Mouse (Mus musculus): ENCODE data around the gene Kcnc4.

Kcnc4 gene

DNA sequence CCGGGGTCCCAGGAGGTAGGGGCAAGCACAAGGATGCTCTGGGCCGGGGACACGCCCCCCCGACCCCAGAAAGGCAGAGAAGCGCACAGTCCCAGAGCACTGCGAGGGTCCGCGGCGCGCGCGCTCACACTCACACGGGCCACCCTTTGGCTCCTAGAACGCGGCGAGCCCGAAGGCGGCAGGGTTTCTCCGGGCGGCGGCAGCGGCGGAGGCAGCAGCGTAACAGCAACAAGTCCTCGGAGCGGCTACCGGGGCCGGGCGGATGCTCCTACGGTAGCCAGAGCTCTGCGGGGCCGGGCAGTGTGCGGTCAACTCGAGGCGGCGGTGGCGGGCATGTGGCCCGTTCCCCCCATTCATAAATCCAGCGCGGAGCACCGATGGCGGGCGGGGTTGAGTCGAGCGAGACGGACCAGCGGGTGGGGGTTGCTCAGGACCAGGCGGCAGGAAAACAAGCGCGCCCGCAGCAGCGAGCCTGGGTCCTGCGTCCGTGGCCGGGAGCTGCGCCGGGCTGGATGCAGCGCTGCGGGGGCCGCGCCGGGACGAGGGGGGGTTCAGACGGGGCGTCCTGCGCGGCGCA is at the start of gene Kcnc4:
Gene Kcnc4, minus strand, starts transcription at position 357 of the 577 bp plus-strand sequence.
- ChIA-PET POLR2A (interaction anchor here in 2 of 4 experiments (1.1 to 1.8 kb wide), 7 partner anchors 12 to 181 kb away, joined by 3 to 6 read pairs (median 4); partner anchors contain the start of genes Lamtor5 (in 2 of the 2) and Rbm15 (in 2 of the 2)), CTCF (interaction anchor here in 3 of 4 experiments (0.5 to 1.5 kb wide), 8 partner anchors 13 to 162 kb away, joined by 3 to 6 read pairs (median 4); no protein-coding TSS in a partner anchor)

DNA sequence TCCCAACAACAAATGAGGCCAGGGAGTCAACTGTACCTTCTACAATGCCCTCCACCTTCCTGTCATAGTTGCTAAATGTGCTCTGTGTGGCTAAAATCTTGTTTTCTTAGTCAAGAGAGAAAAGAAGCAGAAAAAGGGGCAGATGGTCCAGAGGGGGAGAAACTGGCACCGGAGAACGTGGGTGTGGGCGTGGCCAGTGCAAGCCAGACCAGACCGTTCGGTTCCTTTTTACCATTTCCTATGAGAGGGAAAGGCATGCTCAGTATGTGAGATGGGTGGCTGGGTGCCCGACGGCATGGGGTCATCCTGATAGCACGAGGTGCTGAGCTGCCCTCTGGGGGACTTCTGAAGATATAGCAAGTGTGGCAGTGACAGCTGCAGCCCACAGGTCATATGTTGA is 49.3 kb upstream of the Kcnc4 start:
- ChIA-PET CTCF (no interaction called here), POLR2A (no interaction called here)

DNA sequence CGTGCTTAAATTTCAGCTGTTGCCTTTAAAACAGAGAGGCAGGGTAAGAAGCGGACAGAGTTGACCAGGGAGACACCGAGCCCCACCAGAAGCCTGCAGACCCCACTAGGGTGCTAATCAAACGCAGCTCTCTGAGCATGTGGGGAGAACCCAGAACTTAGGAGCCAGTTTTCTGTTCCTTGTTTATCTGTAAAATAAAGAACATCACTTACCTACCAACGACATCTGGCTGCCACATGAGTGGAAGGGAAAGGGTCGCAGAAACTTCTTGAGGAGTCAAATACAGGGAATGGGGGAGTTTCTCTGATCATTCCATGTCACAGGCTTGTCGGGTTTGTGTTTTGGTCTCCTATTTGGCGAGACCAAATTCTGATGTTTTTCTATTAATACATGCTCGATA is 48.6 kb upstream of the Kcnc4 start:
- ChIA-PET POLR2A (no interaction called here), CTCF (interaction anchor here in 1 of 4 experiments (0.6 kb wide), 1 partner anchor 426 kb away, joined by 3 read pairs; no protein-coding TSS in a partner anchor)

DNA sequence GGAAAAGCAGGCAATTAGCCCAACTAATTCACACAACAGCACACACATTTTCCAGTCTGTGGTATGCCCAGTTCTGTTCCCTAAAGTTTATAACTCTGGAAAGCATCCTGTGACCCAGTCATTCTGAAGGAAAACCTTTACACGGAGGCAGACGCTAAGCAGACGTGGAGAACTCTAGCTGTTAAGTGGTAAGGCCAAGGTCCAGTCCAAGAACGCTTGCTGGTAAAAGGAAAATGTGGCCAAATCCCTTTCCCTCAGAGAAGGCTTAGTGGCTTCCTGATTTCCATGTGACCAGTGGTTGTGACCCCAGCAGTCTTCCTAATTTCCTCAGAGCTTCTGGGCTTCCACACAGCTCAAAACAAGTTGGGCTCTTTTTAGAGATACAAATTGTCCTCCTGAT is 47.2 kb upstream of the Kcnc4 start:
- ChIA-PET POLR2A (no interaction called here), CTCF (interaction anchor here in 1 of 4 experiments (0.6 kb wide), 1 partner anchor 44 kb away, joined by 5 read pairs; no protein-coding TSS in a partner anchor)

DNA sequence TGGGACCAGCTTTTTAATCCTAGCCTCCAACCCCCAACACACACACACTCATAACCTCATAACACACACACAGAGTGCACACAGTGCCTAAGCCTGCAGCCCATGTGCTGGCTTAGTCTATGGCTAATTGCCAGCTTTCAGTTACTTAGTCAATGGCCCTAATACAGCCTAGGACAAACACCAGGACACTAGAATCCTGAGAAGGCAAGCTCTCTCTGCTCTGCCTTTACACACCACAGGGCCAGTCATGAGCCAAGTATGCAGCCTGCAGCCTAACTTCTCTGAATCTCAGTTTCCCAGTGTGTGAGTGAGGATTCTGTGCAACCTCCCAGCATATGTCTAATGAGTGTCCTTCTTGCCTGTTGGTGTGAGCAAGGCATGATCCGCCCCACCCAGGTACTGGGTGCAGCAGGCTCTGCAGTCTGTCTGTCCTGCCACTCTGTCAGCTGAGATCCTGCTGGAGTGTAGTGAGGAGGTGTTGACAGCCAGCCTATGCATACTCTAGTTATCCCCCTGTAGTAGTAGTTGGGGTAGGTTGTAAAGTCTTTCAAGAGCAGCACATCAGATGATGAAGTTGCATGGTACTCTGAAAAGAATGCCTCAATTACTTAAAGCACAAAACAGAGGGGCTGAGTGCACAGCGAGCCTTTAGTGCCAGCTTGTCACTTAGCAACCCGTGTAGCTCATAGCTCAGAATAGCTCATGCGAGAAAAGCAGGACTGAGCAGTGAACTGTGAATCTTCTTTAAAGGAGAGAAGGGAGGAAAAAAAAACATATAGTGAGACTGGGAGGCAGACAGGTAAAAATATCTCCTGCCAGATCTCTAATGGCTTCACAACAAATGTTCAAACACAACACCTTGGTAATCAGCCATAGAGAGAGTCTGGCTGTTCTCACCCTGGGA is 46.4 kb upstream of the Kcnc4 start:
- POLR2A ChIA-PET, result no interaction called here
- CTCF ChIA-PET, result interaction anchor here in 1 of 4 experiments (0.6 kb wide), 1 partner anchor 45 kb away, joined by 5 read pairs; no protein-coding TSS in a partner anchor

DNA sequence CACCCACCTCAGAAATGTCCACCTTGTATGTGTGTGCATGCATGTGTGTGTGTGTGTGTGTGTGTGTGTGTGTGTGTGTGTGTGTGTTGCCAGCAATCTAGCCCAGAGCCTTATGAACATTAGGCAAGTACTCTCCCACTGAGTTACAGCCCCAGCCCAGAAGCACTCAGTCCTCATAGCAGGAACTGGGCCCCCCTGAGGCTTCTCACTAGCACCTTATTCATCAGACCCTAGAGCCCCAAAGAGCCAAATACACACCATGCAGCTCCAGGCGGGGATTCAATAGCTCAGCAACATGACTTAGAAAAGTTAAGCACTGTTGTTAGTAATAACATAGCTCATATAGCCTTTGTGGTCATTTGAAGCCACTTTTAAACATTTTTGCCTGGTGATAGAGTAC is 45.2 kb upstream of the Kcnc4 start:
- POLR2A ChIA-PET, result no interaction called here

DNA sequence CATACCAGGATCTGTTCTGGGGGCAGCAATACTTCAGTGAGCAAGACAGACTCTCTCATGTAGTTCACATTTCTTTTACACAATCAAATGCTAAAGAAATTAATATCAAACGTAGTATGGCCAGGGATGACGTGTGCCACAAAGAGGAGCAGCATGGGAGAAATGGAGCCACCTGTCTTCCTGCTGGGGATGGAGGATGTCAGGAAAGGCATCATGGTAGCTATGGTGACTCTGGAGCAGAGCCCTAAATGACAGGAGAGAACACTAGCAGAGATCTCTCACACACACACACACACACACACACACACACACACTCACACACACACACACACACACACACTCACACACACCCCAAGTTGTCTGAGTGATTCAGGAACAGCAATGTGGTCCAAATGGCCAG is 44.4 kb upstream of the Kcnc4 start:
- POLR2A ChIA-PET, result no interaction called here
- CTCF ChIA-PET, result no interaction called here

More for the DNA sequence above, 45.2 kb upstream of the Kcnc4 start:
- CTCF ChIA-PET, result no interaction called here

DNA sequence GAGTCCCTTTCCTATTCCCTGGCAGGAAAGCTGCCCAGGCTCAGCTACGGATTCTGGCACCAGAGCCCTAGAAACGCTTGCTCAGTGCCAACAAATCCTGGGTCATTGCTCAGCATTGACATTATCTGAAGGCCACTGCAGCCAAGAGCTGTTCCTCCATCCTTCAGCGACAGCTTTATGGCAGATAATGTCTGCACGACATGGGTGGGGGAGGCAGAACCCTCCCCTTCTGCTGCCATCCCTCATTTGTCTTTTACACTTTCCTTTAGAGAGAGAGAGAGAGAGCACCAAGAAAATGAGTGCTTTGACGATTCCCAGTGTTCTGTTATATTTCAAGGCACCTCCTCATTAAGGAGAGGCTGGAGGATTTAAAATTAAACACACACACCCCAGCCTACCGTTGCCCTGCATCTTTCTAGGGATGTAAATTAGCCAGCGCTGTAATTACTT is 42.4 kb upstream of the Kcnc4 start:
- POLR2A ChIA-PET, result interaction anchor here in 1 of 4 experiments (0.7 kb wide), 1 partner anchor 16 kb away, joined by 3 read pairs; the partner anchor contains the start of gene Slc6a17
- CTCF ChIA-PET, result interaction anchor here in 1 of 4 experiments (0.9 kb wide), 1 partner anchor 49 kb away, joined by 3 read pairs; no protein-coding TSS in a partner anchor

DNA sequence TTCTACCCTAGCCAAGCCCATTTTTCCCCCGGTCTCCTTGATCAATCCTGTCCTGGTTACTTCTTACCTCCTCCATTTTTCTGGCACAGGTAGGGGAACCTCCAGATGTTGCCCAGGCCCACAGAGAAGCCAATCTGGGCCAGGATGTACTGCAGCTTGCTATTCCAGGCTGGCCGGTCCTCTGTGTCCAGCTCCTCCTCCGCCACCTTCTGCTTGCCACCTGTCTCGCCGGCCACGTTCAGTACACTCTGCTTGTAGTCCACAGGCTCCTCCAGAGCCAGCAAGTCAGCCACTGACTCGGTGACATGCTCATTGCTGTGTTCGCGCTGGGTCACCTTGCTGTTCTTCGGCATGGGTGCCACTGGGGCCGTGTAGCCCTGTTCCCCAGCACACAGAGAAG is 40.9 kb upstream of the Kcnc4 start:
- POLR2A ChIA-PET, result no interaction called here

DNA sequence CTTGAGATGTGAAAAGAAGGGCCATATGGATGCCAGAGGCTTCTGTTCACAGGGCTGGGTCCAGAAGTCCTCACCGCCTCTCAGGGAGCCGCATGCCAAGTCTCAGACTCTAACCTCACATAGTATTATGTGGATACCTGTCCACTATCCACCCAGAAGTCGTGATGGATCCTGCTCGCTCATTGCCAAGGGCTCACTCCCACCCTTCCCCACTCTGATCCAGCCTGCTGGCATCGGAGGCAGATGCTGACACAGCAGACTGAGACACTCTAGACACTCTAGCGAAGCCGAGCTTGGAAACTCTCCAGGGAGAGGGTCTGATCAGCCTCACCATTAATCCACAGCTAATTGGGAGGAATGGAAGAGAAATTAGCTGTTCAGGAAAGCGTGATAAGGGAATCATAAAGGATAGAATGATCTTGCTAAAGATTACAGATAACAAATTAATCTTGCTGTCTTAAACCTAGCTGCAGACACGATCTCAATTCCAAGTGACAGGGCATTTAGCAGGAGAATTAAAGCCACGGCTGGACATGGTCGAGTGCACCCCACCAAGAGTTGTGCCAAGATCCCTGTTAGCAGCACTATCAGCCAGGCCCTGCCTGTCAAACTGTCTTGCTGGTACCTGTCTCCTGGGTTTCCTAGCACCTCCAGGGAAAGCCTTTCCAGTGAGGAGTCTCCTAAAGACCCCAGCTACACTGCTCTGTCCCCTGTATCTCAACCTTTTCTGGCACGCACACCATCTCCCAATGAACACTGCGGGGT is 36.9 kb upstream of the Kcnc4 start:
- POLR2A ChIA-PET, result no interaction called here
- CTCF ChIA-PET, result no interaction called here

More for the DNA sequence above, 40.9 kb upstream of the Kcnc4 start:
- CTCF ChIA-PET, result no interaction called here

DNA sequence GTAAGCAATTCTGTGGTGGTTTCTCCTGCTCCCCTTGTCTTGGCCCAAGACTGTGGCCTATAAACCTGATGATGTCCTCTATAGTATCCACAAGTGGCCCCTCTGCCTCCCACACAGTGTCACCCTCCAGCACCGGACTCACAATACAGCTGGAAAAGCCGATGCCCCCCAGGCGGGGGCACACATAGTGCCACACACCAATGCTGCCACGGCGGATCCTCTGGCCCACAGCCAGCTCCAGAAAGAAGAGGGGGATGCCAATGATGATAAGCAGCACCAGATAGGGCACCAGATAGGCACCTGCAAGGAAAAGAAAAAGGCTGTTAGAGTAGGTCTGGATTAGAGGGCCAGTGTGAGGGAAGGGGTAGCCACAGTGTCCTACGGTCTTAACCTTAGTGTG is 36.2 kb upstream of the Kcnc4 start:
- CTCF ChIA-PET, result no interaction called here
- POLR2A ChIA-PET, result no interaction called here

DNA sequence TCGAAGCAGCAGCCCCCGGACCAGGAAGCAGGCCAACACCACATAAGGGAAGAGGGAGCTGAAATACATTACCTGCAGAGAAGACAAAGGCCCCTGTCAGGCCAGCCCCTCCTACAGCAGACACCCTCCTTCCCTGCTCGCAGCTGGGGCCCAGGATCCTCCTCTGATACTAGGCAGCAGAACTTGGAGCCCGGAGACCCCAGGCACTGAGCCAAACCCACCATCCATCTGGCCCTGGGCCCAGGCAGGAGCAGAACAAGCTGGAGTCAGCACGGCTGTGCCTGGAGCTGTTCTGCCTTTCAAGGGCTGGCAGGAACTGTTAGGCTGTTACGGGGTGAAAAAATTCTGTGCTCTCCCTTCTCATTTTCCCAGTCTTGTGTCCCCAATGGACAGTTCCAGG is 32.1 kb upstream of the Kcnc4 start:
- CTCF ChIA-PET, result interaction anchor here in 1 of 4 experiments (1.1 to 1.4 kb wide), 2 partner anchors 20 to 29 kb away, joined by 3 to 5 read pairs; no protein-coding TSS in a partner anchor
- POLR2A ChIA-PET, result no interaction called here

DNA sequence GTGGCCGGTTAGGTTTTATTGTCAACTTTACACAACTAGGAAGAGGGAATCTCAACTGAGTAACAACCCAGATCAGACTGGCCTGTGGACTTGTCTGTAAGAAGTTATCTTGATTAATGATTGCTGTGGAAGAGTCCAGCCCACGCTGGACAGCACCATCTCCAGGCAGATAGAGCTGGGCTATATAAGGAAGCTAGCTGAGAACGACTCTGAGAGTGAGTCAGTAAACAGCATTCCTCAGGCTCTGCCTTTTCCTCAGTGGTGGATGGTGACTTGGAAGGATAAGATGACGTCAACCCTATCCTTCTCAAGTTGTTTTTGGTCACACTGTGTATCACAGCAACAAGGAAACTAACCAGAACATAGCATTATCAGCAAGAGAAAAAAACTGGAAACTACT is 29.3 kb upstream of the Kcnc4 start:
- POLR2A ChIA-PET, result no interaction called here

DNA sequence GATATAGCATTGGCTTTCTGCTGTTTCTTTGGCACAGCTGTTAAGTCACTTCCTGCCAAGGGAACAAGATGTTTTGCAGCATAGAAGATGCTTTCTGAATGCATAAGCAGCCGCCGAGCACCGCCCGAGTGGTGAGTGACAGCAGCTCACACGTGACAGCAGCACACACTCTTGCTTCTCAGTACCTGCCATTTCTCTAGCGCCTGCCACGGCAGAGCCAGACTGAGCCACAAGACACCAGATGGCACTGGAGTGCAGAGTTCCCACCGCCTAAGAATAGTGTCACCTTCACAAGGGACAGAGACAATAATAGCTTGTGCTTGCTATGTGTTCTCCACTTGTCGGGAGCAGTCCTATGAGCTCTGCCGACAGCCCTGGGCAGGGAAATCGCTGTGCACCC is 23.9 kb upstream of the Kcnc4 start:
- POLR2A ChIA-PET, result interaction anchor here in 1 of 4 experiments (1.2 kb wide), 1 partner anchor 126 kb away, joined by 3 read pairs; no protein-coding TSS in a partner anchor
- CTCF ChIA-PET, result interaction anchor here in 3 of 4 experiments (0.6 to 2.1 kb wide), 6 partner anchors 11 to 122 kb away, joined by 3 to 10 read pairs (median 4); no protein-coding TSS in a partner anchor

More for the DNA sequence above, 29.3 kb upstream of the Kcnc4 start:
- CTCF ChIA-PET, result interaction anchor here in 3 of 4 experiments (0.6 to 1.6 kb wide), 5 partner anchors 16 to 113 kb away, joined by 3 to 8 read pairs (median 3); no protein-coding TSS in a partner anchor

DNA sequence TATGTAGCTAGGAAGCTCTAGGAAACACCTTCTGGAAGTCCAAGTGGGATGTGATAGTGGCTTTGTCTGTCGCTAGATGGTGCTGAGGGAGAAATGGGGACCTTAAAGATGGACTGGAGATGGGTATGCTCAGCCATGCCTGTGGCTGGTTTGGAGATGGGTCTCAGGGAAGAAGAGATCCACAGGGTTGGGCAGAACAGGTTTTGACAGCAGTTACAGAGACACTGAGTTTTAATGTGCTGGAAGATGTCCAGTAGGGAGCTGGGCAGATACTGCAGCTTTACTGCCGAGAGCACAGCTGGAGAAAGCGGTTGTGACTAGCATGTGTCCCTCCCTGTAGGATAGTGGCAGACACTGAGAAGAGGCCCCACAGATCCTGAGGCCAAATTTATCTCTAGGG is 21.3 kb upstream of the Kcnc4 start:
- ChIA-PET POLR2A (no interaction called here), CTCF (interaction anchor here in 1 of 4 experiments (1.2 kb wide), 1 partner anchor 9 kb away, joined by 5 read pairs; no protein-coding TSS in a partner anchor)

DNA sequence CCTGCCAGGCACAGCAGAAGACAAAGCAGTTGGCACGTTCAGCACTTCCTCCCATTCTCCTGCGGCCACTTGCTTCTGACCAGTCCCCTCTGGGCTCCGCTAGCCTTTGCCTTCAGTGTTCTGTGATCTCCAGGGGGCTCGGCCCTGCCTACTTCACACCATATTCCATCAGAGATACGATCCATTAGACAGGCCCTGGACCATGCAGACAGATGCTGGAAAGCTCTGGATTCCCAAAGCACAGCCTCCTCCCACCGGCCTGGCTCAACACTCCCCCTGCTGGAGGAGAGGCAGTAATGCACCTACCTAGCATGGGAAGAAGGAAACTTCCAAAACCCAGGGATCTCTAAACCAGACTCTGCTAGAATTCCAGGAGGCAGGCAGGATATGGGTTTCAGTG is 12.8 kb upstream of the Kcnc4 start:
- ChIA-PET CTCF (interaction anchor here (0.6 to 2.6 kb wide), 47 partner anchors 8 to 392 kb away, joined by 3 to 18 read pairs (median 4); no protein-coding TSS in a partner anchor), POLR2A (interaction anchor here in 3 of 4 experiments (0.6 to 1.4 kb wide), 4 partner anchors 12 to 193 kb away, joined by 3 read pairs; partner anchors contain the start of genes Kcnc4 (in 1 of the 3), Lamtor5 (in 1 of the 3) and Rbm15 (in 1 of the 3))

DNA sequence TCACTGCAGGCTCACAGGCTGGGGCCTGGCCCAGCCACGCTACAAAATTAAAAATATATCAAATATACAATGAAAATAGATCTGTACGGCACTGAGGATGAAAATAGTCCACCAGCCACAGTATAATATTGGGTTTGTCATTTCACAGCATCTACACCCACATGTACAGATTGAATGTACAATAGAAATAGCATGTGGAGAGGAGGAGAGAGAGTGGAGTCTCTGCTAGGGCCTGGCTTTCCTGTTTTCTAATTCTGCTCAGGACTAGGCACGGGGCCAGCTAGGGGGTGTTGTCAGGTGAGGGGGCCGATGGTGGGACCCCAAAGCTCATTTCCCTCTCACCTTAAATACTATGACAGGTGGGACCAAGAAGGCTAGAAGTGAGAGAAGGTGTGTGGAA is 9.7 kb upstream of the Kcnc4 start:
- POLR2A ChIA-PET, result interaction anchor here in 2 of 4 experiments (0.8 to 1.2 kb wide), 2 partner anchors 112 to 136 kb away, joined by 3 read pairs; partner anchors contain the start of gene Rbm15 (in 1 of the 2)
- CTCF ChIA-PET, result interaction anchor here in 1 of 4 experiments (1.1 kb wide), 1 partner anchor 375 kb away, joined by 3 read pairs; no protein-coding TSS in a partner anchor

DNA sequence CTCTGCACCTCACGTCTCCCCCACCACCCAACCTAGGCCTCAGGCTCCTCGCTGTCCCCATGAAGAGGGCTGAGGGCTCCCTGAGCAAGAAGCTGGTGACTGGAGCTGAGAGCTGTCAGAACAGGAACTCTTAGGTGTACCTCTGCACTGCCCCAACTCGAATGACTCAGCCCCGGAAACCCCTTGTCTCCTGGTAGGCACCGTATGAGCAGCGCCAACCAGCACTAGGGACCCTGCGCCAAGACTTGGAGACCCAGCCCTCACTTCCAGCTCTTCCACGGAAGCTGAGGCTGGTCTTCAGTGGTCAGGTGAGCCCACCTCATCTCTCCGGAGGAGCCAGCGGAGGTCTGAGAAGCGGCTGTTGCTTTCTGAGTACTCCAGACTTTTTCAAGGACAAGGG is 8.8 kb upstream of the Kcnc4 start:
- CTCF ChIA-PET, result interaction anchor here in 2 of 4 experiments (0.6 to 1.3 kb wide), 2 partner anchors 82 to 303 kb away, joined by 3 to 4 read pairs; no protein-coding TSS in a partner anchor

More for the DNA sequence above, 8.8 kb upstream of the Kcnc4 start:
- POLR2A ChIA-PET, result interaction anchor here in 2 of 4 experiments (0.8 to 1.2 kb wide), 2 partner anchors 111 to 135 kb away, joined by 3 read pairs; partner anchors contain the start of gene Rbm15 (in 1 of the 2)

Measured in embryonic stem cell, embryonic (primary cell).